Mouse (Mus musculus): ENCODE data around the gene Pdx1.

The Pdx1 gene

DNA sequence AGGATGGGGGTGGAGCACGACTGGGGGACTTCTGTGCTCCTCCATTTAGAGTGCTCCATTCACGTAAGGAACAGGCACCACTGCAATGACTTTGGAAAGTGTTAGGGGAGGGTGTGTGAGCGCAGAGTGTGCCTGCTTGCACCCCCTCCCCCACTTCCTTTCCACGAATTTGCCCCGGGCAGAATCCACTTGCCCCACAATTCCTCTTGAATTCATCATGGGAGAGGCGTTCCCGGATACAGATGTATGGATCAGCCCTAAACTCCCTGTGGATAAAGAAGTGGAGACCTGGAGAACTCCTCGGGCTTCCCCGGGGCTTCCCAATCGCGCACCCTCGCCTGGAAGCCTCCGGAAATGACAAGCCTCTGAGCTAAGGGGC is 7.8 kb downstream of the Pdx1 start:
- DNase-seq (ENCODE audit: extremely low spot score, low spot score): peak; percentile 24

DNA sequence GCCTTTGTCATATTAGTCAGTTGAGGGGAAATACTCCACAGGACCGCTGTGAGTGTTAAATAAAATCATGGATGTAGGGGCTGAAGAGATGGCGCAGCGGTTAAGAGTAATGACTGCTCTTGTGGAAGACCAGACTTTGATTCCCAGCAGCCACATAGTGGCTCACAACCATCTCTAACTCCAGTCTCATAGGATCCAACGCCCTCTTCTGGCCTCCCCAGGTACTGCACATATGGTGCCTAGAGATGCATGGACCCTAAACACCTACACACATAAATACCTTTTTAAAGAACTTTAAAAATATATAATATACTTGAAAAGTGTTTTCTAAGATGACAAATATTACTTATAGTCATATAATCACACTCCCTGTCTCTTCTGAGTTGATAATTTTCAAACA is 14.6 kb downstream of the Pdx1 start:
- no peak for DNase-seq (ENCODE audit: extremely low spot score, low spot score)

DNA sequence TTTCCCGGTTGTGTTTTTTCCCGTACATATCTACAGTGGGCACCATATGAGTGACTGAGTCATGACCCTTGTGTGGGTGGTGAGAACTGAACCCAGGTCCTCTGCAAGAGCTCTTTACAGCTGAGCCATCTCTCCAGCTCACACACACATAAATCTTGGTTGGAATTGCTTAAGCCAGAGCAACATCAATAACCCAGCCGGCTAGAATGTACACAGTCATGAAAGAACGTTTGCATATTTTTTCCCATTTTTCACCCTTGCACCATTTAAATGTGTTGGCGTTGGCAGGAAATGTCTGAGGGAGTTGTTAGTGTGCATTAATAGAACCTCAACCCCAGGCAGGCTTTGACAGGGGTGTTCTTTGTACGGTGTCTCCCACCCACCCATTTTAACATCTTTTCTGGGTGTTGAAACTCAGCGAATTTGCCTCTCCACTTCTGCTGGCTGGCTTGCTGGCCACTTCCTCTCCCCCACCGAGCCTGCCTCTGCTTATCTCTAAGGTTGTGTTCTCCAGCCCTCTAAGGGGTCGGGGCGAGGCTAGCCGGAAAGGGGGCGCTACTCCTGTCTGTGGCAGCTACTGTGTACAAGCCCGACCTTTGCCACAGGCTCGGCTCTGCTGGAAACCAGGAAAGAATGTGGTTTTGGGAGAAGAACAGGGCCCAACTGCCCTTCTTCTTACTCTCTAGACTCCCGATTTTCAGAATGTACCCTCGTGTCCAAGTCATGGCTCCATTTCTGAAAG is 22.2 kb downstream of the Pdx1 start:
- DNase-seq (ENCODE audit: extremely low spot score, low spot score): no peak

DNA sequence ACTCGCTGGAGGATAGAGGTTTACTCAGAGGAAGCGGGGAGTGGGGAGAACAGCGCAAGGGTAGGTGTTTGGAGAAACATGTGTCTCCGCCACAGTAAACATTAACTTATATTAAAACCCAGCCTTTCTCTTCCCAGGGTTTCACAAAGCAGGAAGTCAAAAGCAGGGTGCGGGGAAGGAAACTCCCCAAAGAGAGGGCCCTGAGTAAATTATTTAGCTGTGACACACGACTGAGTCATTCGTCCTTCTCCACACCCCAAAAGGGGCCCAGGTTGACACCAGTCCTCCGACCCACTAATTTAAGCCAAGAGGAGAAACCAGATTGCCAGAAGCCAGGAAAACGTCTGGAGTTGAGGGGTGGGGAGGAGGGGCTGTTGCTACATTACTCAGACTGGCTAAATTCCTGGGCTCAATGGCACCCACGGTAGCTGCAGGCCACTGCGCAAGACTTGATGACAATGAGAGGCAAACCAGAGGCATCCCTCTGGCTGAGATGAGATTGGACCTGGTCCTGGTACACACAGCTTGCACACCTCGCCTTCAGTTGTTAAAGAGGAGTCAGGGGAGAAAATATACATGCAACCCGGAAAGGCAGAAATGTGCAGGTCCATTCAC is 22.9 kb downstream of the Pdx1 start:
- DNase-seq (ENCODE audit: extremely low spot score, low spot score): no peak

DNA sequence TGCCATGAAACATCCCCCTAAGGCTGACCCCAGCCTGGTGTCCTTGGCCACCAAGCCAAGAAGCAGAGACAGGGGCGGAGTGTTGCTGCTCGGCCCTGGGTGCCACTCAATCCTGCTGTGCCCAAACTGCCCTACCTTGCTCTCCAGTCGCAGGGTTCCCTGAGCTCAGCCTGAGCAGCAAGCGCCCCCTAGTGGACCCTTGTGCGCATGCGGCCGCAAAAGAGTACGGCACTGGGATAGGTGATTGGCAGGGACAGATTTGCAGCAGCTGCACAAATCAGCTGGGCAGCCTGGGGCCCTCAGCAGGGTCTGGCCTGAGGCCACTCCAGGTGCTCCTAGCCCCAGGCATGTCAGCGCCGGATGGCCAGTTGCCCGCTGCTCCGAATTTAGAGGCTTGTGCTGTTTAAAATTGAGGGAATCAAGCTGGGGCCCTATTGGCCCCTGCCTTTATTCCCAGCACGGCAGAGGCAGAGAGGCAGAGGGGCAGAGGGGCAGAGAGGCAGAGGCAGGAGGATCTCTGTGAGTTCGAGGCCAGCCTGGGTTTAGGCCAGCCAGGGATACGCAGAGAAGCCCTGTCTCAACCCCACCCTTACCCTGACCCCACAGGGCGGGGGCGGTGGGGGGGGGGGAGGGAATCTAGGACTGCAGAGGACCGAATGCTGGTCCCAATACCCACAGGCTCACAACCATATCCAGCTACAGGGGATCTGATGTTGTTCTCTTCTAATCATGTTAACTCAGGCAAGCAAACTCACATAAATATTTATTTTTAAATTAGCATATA is 23.6 kb downstream of the Pdx1 start:
- peak; percentile 89 for DNase-seq (ENCODE audit: extremely low spot score, low spot score)

DNA sequence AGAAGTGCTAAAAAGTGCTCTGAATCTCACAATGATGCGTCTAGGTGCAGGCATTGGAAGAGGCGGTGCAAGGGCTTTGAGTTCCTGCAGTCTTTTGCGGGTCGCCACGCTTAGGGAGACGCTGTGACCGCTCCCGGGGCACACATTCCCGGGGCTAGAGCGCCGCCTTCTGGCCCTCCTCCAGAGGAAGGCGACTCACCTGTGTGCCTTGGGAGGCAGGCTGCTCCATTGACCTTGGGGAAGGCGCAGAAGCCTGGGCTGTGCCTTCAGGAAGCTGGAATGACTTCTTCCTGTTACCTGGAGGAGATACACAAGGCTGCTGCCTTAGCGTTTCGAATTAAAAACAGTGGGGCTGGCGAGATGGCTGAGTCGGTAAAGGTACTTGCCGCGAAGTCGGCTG is 24.4 kb downstream of the Pdx1 start:
- peak; percentile 51 for DNase-seq (ENCODE audit: extremely low spot score, low spot score)

DNA sequence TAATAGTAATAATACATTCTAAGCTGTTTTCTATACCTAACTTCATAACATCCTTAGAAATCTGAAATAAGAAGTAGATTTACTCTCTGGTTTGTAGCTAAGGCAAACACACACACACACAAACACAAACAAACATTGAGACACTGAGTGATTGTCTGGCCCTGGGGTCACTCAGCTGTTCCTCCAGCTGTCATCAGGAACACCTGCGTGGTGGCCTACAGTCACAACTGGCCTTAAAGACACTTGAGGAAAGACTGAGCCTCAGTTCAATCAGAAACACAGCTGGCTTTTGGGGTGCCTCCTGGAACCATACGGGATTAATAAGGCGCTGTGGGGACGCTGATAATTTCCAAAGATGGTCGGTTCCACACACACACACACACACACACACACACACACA is 27.5 kb downstream of the Pdx1 start:
- no peak for DNase-seq (ENCODE audit: extremely low spot score, low spot score)

DNA sequence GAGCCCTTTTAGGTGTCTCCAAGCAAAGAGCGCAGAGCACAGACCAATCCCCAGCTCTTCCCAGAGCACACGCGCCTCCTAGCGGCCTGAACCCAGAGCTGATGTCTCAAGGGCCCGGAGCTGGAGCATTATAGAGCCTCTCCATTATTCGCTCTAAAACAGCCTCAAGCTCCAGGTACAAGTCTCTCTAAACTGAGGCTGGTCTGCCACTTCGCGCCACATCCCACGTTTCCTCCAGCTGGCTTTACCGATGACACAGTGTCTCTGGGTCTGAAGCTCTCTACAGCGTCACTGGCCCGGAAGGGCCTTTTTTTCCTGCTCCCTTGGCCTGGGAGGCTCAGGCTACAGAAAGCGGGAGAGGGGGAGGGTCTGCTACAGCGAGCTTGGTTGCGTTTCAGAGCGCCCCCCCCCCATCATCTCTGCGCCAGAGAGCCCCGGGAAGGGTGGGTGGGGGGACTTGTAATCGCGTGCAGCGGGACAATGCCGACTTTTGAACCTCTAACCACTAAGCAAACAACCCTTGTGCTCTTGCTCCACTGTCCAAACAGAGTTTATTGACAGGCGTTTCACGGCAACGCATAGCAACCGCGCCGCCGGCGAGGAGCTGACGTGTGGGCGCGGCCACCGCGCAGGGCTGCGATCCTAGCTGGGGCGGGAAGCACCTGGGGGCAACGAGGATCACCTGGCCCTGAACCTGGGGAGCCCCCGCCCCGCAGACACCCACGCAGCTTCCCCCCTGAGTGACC is 29.7 kb downstream of the Pdx1 start:
- peak; percentile 78 for DNase-seq (ENCODE audit: extremely low spot score, low spot score)

DNA sequence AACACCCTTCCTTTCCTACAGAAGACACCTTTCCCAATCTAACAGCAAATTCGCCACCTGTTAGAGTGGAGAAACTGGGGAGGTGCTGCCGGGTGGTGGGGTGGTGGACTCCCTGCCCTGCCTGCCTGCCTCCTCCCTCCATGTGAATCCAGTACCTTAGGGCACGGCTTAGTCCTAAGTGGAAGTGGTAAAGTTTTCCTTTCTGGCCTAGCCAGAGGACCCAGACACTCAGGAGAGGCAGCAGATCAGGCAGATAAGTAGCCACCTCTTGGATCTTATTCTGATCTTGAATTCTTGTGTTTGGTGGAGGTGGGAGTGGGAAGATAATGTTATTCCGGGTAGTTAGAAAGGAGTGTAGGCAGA is 30.2 kb downstream of the Pdx1 start:
- DNase-seq (ENCODE audit: extremely low spot score, low spot score): no peak

DNA sequence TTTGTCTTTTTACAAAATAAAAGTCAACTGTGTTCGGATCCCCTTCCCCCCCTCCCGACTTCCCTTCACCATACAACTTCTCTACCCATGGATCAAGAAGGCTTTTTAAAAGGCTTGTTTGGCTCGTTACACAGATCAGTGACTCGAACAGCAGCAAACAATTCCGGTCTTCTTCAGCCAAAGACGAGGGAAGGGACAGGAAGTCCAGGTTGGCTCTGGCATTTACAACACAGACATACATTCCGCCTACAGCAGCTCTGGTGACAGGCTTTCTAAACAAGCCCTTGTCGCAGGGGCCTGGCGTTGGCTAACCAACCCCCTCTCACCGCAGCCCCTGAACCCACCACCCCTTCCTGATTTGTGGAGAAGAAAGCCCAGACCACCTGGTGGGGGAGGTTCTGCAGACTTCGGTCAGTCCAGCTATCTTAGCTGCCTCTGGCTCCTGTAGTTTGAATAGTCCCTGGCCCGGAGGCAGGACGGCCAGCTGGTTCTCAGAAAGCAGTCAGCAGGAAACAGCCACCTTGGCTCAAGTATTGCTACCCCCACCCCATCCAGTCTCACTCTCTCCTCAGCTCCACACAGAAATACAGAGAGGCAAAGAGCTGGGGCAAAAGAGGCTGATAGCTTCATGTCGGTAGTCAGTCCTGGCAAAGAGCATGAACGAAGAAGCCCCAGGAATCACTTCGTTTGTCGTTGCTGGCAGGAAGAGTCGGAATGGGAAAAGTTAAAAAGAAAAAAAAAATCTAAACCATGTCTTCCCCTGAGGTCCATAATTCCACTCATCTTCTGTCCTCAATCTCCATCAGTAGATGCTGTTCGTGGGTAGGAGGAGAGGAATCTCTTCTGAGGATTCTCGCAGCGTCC is 31.4 kb downstream of the Pdx1 start:
- DNase-seq (ENCODE audit: extremely low spot score, low spot score): peak; percentile 68

DNA sequence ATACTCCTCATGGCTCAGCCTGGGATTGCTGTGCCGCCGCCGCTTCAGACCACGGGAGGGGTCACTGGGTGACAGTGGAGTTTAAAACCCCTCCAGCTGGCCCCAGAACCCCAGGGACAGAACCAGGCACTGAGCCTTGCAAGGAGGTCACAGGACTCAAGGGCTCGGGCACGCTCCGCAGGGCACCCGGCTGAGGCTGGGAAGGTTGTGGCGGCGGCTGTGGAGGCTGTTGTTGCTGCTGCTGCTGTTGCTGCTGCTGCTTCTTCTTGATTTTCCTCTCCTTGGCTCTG is 32.0 kb downstream of the Pdx1 start:
- DNase-seq (ENCODE audit: extremely low spot score, low spot score): peak; percentile 56

DNA sequence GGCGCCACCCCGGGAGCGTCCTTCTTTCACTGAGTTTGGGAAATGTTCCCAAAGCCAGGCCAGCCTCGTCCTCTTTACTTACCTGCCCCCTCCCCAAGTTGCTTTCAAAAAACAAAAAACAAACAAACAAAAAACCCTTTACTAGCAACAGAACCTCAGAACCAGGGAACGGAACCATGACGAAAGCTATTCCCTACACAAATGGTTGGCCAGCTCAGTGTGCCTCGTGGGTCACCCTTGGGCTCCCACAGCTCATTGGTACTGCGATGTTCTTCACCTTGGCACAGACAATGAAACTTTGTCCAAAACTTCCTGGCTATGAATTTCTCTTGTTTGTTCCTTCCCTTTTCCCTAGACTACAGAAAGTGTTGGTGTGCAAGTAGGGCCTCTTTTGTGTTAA is 32.4 kb downstream of the Pdx1 start:
- DNase-seq (ENCODE audit: extremely low spot score, low spot score): no peak

DNA sequence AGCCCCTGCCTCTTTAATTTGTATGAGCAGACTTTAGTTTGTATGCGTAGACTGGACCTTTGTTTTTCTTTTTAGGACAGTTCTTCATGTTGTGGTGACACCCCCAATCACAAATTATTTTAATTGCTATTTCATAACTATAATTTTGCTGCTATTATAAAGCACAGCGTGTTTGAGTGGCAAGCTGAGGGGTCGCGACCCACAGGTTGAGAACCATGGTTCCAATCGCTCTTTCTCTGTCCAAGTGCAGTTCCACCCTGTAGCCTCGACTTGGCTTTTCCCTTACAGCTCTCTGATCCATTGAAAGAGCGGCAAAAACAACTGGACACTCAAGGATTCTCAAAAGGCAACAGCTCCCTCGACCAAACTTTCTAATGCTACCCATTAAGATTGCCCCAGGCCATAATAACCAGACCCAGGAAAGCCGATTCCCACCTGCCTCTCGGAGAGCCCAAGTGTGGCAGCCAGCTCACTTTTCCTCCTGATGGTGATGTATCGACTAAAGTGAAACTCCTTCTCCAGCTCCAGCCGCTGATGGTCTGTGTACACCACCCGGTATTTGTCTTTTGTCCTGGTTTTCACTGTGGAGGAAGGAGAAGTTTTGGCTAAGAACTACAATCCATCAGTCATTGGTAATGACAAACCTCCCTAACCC is 33.1 kb downstream of the Pdx1 start:
- peak; percentile 44 for DNase-seq (ENCODE audit: extremely low spot score, low spot score)

DNA sequence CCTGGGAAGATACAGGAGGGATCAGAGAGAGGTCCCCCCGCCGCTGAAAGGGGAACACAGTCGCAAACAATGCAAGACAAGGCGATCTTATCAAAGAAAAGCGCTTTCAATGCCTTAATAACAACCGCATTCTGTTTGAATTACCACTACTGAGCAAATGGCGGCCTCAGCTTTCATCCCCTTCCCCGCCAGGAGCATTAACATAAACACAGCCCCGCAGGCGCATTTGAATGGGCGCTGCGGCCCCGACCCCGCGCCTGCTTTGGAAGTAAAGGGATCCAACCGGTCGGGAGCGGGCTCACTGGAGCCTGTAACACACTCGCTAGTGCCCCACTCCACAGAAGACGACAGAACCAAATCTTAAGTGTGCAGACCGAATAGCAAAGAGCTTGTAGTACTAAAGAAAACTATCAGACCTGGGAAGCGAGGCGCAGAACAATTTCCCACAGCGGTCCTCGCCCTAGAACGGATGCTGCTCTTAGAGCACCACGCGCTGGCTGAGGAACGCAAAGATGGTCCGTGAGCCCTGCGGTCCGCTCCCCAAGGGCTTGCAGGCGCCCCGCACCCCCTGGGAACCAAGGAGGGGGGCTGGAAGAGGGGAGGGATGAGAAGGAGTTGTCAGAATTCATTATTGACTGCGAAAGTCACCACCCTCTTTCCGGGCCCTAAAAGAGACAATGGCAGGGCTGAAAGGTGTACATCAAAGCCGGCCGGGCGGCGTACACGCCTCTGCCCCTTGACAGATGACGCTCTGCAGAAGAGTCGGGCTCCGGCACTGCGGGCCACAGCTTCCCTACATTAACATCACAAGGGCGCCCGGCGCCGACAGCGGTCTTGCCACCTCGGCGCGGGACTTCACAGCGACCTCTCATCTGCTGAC is 34.8 kb downstream of the Pdx1 start:
- peak; percentile 67 for DNase-seq (ENCODE audit: extremely low spot score, low spot score)

DNA sequence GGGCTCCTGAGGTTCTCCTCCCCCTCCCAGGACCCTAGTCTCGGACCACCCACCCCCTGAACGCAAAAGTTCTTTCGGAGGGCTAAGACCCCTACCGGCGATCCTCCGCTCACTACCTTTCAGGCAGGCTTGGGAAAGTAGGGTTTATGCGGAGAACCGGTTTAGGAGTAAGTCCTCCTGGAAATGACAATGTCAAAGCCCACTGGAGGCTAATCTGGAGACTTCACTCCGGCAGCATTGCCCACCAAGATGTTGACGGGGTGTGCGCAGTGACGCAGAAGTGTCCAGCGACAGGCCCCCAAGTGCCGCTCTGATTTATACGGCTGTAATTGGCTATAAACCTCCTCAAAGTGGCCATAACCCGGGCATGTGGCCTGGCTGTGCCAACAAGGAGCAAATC is 35.4 kb downstream of the Pdx1 start:
- DNase-seq (ENCODE audit: extremely low spot score, low spot score): peak; percentile 63

DNA sequence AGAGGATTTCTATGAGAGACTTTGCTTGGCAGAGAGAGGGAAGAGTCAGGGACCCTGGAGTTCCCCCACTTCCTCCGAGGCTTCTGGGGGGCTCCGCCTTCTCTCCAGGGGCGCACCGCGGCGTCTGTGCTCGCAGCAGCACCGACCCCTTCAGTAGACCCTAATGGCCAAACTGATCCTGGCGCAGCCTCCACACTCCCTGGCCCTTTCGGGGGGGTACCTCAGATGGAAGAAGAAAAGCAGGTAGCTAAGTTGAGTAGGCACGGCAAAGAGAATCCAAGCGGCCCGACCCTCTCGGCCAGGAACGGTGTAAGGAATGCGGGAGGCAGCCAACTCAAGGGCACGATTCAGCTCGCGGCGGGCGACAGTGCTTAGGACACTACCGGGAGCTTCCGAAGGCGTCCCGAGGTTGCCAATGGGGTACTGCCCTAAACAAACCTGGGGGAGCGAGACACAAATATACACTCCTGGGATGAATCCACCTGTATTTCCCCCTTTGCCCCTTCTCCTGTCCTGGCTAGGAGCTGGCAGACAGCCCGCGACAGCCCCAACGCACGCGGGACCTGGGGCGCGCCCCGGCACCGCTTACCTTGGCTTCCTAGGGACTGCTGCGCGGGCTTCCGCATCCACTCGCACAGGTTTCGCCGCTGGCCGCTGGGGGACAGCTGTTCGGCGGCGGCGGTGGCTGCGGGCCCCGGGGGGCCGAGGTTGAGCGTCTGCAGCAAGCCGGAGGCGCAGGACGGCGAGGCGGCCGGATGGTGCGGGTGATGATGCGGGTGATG is 36.3 kb downstream of the Pdx1 start:
- peak; percentile 61 for DNase-seq (ENCODE audit: extremely low spot score, low spot score)

DNA sequence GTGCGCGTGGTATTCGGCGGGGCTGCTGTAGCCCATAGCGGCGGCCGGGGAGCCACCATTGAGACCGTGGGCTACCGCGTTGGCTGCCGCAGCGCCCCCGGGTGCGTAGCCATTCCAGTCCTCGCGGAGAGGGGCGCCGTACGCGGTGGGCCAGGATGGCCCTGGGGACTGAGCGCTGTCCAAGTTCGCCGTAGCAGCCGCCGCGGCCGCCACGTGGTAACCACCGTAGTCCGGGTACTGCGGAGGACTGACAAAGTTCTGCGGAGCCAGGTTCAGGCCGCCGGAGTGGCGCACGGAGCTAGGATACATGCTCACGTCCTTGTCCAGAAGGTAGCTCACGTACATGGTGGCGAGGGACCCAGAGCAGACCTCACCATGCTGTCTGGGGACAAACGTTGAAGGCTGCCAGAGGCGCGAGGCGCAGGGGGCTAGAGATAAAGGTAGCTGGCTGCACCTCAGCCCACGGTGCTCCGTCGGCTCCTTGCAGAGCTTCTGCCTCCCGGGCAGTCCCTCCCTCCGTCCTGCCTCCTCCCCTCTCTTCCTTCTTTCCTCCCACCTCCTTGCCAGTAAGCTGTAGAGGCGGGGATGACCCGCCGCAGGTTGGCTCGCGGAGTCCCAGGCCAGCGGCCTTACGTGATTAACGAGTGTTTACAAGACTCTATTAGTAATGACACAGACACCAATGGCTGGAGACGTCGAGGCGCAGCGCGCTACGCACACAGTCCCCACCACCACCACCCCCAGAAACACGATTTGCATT is 37.1 kb downstream of the Pdx1 start, which contains the start of gene Cdx2:
Cdx2 (minus strand) TSS at position 633 of the 760 bp plus-strand sequence.
- peak; percentile 66 for DNase-seq (ENCODE audit: extremely low spot score, low spot score)

DNA sequence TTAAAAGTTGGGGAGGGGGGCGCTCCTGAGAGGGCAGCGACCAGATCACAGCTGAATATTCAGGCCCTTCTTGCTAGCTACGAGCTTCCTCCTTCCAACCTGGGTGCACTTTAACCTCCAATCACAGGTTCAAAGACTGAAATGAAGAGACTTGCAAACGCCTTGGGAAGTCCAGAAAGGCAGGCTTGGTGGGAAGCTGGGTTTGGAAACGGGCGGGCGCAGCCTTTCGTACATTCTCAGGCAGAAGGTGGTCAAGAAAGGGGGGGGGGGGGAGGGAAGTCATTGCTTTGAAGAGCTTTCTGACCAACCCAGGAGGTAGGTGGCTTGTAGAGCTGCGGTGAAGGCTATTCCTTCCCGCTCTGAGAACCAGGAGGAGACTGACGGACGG is 37.6 kb downstream of the Pdx1 start:
- peak; percentile 31 for DNase-seq (ENCODE audit: extremely low spot score, low spot score)

All from neural tube, embryonic 10.5 days (tissue).